In genomic region chr2:14620120-14620853, GRCm38 (mm10) we compare ENCODE assay signal across 19 mouse cellular contexts. TPM values are rescaled to one million over a fixed set of nuclear protein-coding genes. Genes with fewer than 3 reads are reported as not detected.
DNase-seq lines count a peak whose midpoint lies in the region; ATAC-seq and TF ChIP-seq lines count a peak whose summit lies in the region.
"Had no signal": no experiment of that assay in that cellular context is flagged by ENCODE, and none has a peak within 500 bp of the region (broad histone marks: within the 10 kb centered on the region; RNA-seq: fewer than 3 reads in every experiment).

No protein-coding gene starts in this region.

- peak; percentile 21; the same call in 1 of the 2 replicates for TF ChIP-seq CTCF in liver, embryonic 14.5 days (IDR thresholded peaks at IDR 0.05; ENCODE audit: low read depth)

- ATAC-seq in liver, embryonic 14.5 days (ENCODE audit: insufficient read depth), result no peak
- ATAC-seq in liver, embryonic 11.5 days (replicated peaks; ENCODE audit: low FRiP score), result no peak
- peak; percentile 41 for ATAC-seq in intestine, embryonic 15.5 days
- no peak for ATAC-seq in inflammation-experienced regulatory T-cells, adult 6 months
- ATAC-seq: midbrain, embryonic 15.5 days had no signal

- H3K4me1 ChIP-seq in liver, embryonic 14.5 days (replicated peaks; ENCODE audit: control insufficient read depth in 2 of 2, insufficient read depth in 2 of 2, low read length in 1 of 2), result no peaks in the 10 kb centered on the region
- H3K4me1 ChIP-seq in liver, embryonic 11.5 days (replicated peaks; ENCODE audit: control insufficient read depth, insufficient read depth, low read length), result no peaks in the 10 kb centered on the region
- H3K4me1 ChIP-seq in intestine, embryonic 15.5 days (replicated peaks), result 0 out of 2 replicates have a peak, but pooled peaks cover 2% of the 10 kb centered on the region
- H3K4me1 ChIP-seq: embryonic facial prominence, embryonic 13.5 days; heart, embryonic 10.5 days; hindbrain, embryonic 15.5 days; midbrain, embryonic 15.5 days had no signal

- 62% methylated on average over 6 of the region's 6 CpGs for WGBS in liver, embryonic 14.5 days (ENCODE audit: insufficient replicate concordance)
- 74% methylated on average over 6 of the region's 6 CpGs for WGBS in liver, embryonic 11.5 days
- whole genome bisulfite sequencing in intestine, embryonic 15.5 days, result 73% methylated on average over 6 of the region's 6 CpGs

- H3K9ac ChIP-seq in liver, embryonic 14.5 days (replicated peaks), result no peak overlapping the region
- no peak overlapping the region for H3K9ac ChIP-seq in liver, embryonic 11.5 days (ENCODE audit: low read depth, low read length)
- no peak overlapping the region for H3K9ac ChIP-seq in intestine, embryonic 15.5 days
- H3K9ac ChIP-seq: embryonic facial prominence, embryonic 13.5 days; hindbrain, embryonic 15.5 days; midbrain, embryonic 15.5 days had no signal

- no peaks in the 10 kb centered on the region for H3K36me3 ChIP-seq in liver, embryonic 14.5 days (replicated peaks; ENCODE audit: control insufficient read depth, insufficient read depth, low read depth)
- H3K36me3 ChIP-seq in liver, embryonic 11.5 days (ENCODE audit: control insufficient read depth, insufficient read depth, low read length), result no peaks in the 10 kb centered on the region
- H3K36me3 ChIP-seq in intestine, embryonic 15.5 days, result no peaks in the 10 kb centered on the region
- H3K36me3 ChIP-seq: embryonic facial prominence, embryonic 13.5 days; hindbrain, embryonic 15.5 days; midbrain, embryonic 15.5 days had no signal

- H3K4me2 ChIP-seq in liver, embryonic 14.5 days (ENCODE audit: low read depth), result no peak overlapping the region
- H3K4me2 ChIP-seq in liver, embryonic 11.5 days, result no peak overlapping the region
- no peak overlapping the region for H3K4me2 ChIP-seq in intestine, embryonic 15.5 days (replicated peaks)
- H3K4me2 ChIP-seq: embryonic facial prominence, embryonic 13.5 days; hindbrain, embryonic 15.5 days; midbrain, embryonic 15.5 days had no signal

- no peak overlapping the region for H3K4me3 ChIP-seq in liver, embryonic 14.5 days (ENCODE audit: insufficient read depth in 1 of 2, low read depth in 2 of 2, low read length in 2 of 2)
- H3K4me3 ChIP-seq in liver, embryonic 11.5 days (ENCODE audit: low read depth, low read length), result no peak overlapping the region
- H3K4me3 ChIP-seq in intestine, embryonic 15.5 days (replicated peaks), result no peak overlapping the region
- H3K4me3 ChIP-seq: embryonic facial prominence, embryonic 13.5 days; heart, embryonic 10.5 days; hindbrain, embryonic 15.5 days; midbrain, embryonic 15.5 days had no signal

- no peak overlapping the region for H3K27ac ChIP-seq in liver, embryonic 14.5 days
- no peak overlapping the region for H3K27ac ChIP-seq in liver, embryonic 11.5 days (ENCODE audit: low read depth, low read length)
- H3K27ac ChIP-seq in intestine, embryonic 15.5 days, result no peak overlapping the region
- H3K27ac ChIP-seq: embryonic facial prominence, embryonic 13.5 days; heart, embryonic 10.5 days; hindbrain, embryonic 15.5 days; midbrain, embryonic 15.5 days had no signal

- no peak for DNase-seq in liver, embryonic 14.5 days (ENCODE audit: low read depth in 3 of 3, low spot score in 3 of 3)
- DNase-seq in liver, embryonic 11.5 days (ENCODE audit: low spot score), result no peak
- DNase-seq in 416B (ENCODE audit: low read depth) (peak; percentile 1), ES-CJ7 (ENCODE audit: low read depth, low spot score) (peak; percentile 7)
- DNase-seq in spleen, postnatal 14 days (ENCODE audit: low spot score in 2 of 2), result no peak
- no peak for DNase-seq in urinary bladder, adult 18-20 months (ENCODE audit: low spot score in 2 of 2)
- DNase-seq: adrenal gland, postnatal 14 days; cerebellum, adult 18-20 months; gastrocnemius, postnatal 10 days; heart, postnatal 14 days; kidney, adult 8-10 months; layer of hippocampus, postnatal 36 days; right cerebral cortex, adult 18-20 months had no signal

- no peaks in the 10 kb centered on the region for H3K27me3 ChIP-seq in liver, embryonic 14.5 days (ENCODE audit: control insufficient read depth, insufficient read depth, low read length)
- no peaks in the 10 kb centered on the region for H3K27me3 ChIP-seq in liver, embryonic 11.5 days (replicated peaks; ENCODE audit: control insufficient read depth, insufficient read depth, low read length)
- no peaks in the 10 kb centered on the region for H3K27me3 ChIP-seq in intestine, embryonic 15.5 days (replicated peaks)
- H3K27me3 ChIP-seq: embryonic facial prominence, embryonic 13.5 days; hindbrain, embryonic 15.5 days; midbrain, embryonic 15.5 days had no signal

- H3K9me3 ChIP-seq in liver, embryonic 14.5 days (ENCODE audit: control insufficient read depth, low read length), result no peaks in the 10 kb centered on the region
- no peaks in the 10 kb centered on the region for H3K9me3 ChIP-seq in liver, embryonic 11.5 days (ENCODE audit: control insufficient read depth, low read length)
- H3K9me3 ChIP-seq in intestine, embryonic 15.5 days, result no peaks in the 10 kb centered on the region
- H3K9me3 ChIP-seq: embryonic facial prominence, embryonic 13.5 days; heart, embryonic 10.5 days; hindbrain, embryonic 15.5 days; midbrain, embryonic 15.5 days had no signal

- TF ChIP-seq EP300 in liver, embryonic 14.5 days (IDR thresholded peaks at IDR 0.05; ENCODE audit: low read depth), result no peak

RNA-seq across cellular contexts. Expression of gene Cacnb2, which starts 17.4 kb away (rescaled TPM):
- 0.23 and 0.37 TPM in 2 replicates for polyA plus RNA-seq in liver, embryonic 14.5 days (2012; rRNA removed)
- 0.04 and 0.11 TPM in 2 replicates for polyA plus RNA-seq in liver, embryonic 14.5 days (2014; fragmentation: Nextera tagmentation; extraction: Ambion mirVana)
- polyA plus RNA-seq in liver, embryonic 11.5 days (2014; fragmentation: Nextera tagmentation; extraction: Ambion mirVana), result 0.44 and 0.95 TPM in 2 replicates
- 1.6 and 2.7 TPM in 2 replicates for polyA plus RNA-seq in intestine, embryonic 15.5 days (2015; fragmentation: Nextera tagmentation; extraction: Ambion mirVana)
- under 1 TPM in 2 of 3 experiments, not detected in 1; 0.36 to 0.41 TPM for polyA plus RNA-seq in inflammation-experienced regulatory T-cells, adult 6 months (2017; shearing (Covaris generic))

Comparison
In these comparisons a context has a peak if more than half of its experiments do, and no peak if none do; other contexts are left out.
1. DNase-seq: peak in 416B (single experiment) and ES-CJ7 (single experiment); none in liver, embryonic 14.5 days (0 of 3), liver, embryonic 11.5 days (single experiment), spleen, postnatal 14 days (0 of 2) and urinary bladder, adult 18-20 months (0 of 2).